Mouse (Mus musculus) C2C12 (cell line): ENCODE data around the gene Tox4.
"Not testable (repeated sequence)": the region's sequence is repeated elsewhere in the genome, so short reads cannot be mapped to it uniquely, and the experiment has no call there.

Experiments used
- CTCF ChIP-seq: IDR thresholded peaks from one replicate; pipeline ENCODE4 v1.5.1; 2011; ENCODE audit not compliant: control insufficient read depth, insufficient read depth, insufficient read length
- MAX ChIP-seq: IDR thresholded peaks from one replicate; pipeline ENCODE4 v1.6.1; 2011; ENCODE audit warnings: mild to moderate bottlenecking, control low read depth
- MYOG ChIP-seq: IDR thresholded peaks from one replicate; pipeline ENCODE4 v1.6.1; 2011; ENCODE audit not compliant: control insufficient read depth, insufficient read length; ENCODE audit errors: extremely low read depth

DNA sequence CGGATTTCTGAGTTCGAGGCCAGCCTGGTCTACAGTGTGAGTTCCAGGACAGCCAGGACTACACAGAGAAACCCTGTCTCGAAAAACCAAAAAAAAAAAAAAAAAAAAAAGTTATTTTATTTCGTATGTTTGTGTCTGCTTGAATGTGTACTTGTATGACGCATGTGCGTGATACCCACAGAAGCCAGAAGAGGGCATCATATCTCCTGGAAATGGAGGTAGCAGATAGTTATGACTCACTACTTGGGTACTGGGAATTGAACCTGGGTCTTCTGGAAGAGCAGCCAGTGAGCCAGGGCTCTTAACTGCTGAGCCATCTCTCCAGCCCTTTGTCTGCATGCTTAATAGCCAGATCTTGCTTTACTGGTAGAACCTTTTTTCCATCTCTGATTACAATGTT is 31.4 kb downstream of the Tox4 start:
- TF ChIP-seq CTCF, MYOG, MAX: not testable (repeated sequence)
